Mouse (Mus musculus): Measurements from ENCODE around the gene Uty.

Gene Uty

DNA sequence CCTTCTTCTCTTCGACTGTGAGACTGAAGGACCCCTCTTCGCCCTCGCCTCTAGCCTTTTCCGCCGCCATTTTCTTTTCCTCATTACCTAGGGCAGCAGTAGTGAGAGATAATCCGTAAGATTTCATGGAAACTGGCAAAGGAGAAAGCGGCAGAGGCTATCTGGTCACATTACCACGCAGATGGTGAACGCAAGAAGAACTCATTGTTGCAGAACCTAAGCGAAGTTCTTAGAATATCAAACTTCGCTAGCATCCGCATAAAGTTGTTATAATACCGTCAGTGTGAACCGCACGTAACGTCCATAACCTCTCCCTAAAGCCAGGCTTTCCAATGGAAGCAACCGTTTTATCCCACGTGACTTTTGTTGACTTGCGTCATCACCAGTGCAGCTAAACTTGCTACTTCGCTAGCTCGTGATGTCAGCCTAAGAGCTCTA, at the start of gene Uty:
Uty (minus strand) TSS at position 334 of the 438 bp plus-strand sequence.
- DNase-seq (ENCODE audit: inconsistent age in 2 of 2, low spot score in 1 of 2) = peak in 1 of 2 experiments; percentile 78

DNA sequence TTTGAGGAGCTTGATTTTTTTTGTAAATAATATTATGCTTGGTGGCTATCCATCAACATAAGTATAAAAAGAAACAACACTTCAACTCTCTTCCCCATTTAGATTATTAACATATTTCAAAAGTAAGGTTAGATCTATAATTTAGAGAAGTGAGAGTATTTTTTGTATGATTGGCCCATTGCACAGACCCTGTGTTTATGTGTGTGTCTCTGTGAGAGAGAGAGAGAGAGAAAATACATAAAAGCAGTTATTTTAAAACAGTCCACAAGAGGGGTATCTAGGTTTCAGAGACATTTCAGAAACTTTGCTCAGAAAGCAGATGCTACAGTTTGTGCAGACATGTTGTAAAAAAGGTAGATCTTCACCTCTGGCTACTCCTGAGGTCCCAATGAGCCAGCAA, 48.1 kb upstream of the Uty start:
- DNase-seq (ENCODE audit: inconsistent age in 2 of 2, low spot score in 1 of 2) = no peak

DNA sequence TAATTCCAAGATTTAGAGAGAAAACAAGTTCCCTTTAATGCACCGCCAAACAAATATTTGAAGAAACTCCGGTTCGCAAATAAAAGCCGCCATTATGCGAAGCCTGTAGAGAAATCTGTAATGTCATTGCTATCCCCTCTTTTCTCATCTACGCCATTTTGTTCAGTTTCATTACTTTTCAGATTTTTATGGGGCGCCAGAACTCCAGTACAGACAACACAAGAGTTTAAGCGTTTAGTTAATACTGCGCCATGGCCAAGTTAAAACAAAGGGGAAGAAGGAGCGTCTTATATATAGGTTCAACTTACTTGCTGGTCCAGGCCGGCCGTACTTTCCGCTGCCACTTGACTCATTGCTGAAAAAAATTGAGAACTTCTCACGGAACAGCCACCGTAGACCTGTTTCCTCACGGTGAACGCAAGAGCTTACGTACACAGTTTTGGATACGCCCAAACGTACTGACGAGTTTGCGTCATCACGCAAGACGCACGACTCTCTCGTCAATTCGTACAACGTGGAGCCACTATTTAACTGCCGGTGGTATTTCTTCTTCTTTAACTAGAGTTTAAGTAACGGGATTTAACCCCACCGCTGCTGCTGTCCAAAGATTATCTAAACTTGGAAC, 40.7 kb upstream of the Uty start, which contains the start of gene Ddx3y:
Ddx3y (minus strand) TSS at position 459 of the 625 bp plus-strand sequence.
- peak in 1 of 2 experiments; percentile 83 for DNase-seq (ENCODE audit: inconsistent age in 2 of 2, low spot score in 1 of 2)

DNA sequence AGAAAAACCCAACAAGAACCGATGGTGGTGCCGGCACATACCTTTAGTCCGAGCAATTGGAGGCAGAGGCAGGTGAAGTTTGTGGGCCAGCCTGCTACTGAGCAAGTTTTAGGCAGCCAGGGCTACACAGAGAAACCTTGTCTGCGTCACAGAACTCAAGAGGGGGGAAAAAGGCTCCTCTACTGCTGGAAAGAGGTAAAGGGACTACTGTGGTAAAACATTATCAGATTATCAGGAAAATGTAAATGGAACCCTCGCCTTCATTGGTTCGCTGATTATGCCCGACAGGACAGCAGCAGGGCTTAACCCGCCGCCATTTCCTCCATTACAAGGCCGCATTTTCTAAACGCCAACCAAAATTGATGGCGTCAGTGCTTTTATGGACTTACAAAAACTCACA, 40.2 kb upstream of the Uty start:
- peak in 1 of 2 experiments; percentile 27 for DNase-seq (ENCODE audit: inconsistent age in 2 of 2, low spot score in 1 of 2)

DNA sequence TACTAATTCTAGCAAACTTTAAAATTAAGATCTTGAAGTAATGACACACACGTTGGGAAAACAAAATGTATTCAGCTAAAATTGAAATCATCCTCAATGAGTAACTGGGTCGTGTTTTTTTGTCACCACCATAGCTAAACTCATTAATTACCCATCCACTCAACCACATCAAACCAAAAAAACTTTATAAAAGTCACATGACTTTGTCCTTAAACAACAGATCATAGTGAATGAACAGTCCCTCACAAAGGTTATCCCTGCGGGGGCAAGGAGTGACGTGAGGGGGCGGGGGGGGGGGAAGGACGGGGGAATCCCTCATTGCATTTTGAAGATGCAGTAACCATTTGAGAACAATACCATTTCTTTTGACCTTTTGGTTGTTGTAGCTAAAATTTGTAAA, 558 bp upstream of the Uty start:
- DNase-seq (ENCODE audit: inconsistent age in 2 of 2, low spot score in 1 of 2) = no peak

DNA sequence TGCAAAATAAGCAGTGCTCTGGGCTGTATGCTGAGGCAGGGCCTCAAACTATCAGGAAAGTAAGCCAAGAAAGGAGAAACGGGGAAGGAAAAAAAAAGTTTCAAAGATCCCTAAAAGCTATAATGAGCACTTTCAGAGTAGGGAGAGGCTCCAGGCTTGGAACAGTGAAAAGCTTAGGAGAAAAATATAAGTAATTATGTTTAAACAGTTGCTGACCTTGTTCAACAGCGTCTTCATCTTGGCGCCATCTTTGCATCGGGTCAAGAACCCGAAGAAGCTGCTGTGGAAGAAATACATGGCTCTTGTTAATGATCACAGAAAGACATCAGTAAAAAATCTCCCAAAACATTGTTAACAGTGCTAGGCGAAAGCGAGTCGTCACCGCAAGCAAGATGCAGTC, 619 bp downstream of the Uty start:
- peak in 1 of 2 experiments; percentile 3 for DNase-seq (ENCODE audit: inconsistent age in 2 of 2, low spot score in 1 of 2)

DNA sequence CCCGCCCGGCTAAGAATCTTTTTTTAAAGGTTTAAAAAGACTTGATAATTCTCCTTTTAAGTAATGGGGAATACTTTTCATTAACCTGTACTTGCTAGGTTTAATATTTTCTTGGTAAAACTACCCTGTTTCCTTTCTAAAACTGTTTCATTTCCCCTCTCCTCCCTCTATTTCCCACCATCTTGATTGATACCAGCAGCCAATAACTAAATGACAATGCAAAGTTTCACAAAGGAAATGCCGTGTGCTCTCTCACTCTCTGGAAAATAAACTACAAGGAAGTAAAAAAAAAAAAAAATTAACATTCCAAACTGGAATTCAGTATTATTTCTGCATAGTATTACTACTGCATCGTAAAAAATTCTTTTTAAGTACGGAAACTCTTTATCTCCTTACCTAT, 1.1 kb downstream of the Uty start:
- DNase-seq (ENCODE audit: inconsistent age in 2 of 2, low spot score in 1 of 2) = no peak

DNA sequence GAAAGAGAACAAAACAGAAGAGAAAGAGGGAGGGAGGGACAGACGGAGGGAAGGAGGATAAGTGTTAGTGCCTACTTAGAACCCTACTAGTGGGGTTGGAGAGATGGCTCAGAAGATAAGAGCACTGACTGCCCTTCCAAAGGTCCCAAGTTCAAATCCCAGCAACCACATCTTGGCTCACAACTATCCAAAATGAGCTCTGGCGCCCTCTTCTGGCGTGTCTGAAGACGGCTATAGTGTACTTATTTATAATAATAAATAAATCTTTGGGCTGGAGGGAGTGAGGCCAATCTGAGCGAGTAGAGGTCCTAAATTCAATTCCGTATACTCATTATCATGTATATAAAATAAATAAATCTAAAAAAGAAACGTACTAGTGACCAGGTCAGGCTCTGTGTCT, 25.6 kb downstream of the Uty start:
- no peak for DNase-seq (ENCODE audit: inconsistent age in 2 of 2, low spot score in 1 of 2)

DNA sequence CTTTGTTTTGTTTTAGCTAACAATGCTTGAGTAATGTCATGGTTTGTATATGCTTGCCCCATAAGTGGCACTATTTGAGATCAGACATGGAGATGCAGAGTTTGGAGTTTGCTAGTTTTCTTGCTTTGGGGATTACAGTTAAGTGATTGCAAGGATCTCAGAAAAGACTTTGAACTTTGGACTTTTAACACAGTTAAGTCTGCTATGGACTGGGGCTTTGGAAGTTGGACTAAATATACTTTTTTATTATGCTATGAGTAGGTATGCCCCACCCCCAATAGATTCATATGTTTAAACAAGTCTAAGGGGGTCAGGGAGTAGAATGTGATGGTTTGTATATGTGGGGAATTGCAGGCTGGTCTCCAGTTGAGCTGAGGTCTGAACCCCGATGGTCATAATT, 67.1 kb downstream of the Uty start:
- no peak for DNase-seq (ENCODE audit: inconsistent age in 2 of 2, low spot score in 1 of 2)

DNA sequence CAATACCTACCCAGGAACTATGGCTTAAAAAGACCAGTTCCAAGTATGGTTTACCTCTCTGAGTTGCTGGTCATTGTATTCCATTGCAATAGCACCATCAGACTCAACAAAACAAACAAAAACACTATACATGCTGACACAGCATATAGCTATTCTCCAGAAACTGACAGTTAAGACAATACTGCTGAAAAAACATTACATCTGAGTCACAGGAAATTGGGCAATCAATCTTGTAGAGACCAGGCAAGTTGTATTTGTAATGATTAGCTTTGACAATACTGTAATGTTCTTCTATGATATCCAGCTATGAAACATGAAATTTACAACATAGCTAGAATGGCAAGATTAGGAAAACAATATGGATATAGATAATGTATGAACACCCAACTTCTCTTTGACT, 82.5 kb downstream of the Uty start:
- no peak for DNase-seq (ENCODE audit: inconsistent age in 2 of 2, low spot score in 1 of 2)

DNA sequence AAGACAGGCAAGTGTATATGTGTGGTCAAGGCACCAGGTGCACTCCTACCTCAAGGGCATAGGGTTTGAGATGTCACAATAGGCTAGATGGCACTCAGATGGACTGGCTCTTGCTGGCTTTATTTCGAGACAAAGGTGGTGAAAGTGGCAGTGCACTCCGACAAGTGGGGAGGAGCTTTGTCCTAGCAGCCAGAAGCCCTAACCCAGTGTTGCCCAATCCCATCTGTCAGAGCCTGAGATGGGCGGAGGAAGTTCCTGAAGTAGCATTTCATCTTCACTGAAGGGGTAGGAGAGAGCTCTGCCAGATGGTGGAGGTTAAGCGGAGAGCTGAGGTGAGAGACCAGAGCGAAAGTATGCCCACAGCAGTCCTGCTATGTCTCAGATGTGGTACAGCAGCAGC, 129.4 kb downstream of the Uty start:
- no peak for DNase-seq (ENCODE audit: inconsistent age in 2 of 2, low spot score in 1 of 2)

DNA sequence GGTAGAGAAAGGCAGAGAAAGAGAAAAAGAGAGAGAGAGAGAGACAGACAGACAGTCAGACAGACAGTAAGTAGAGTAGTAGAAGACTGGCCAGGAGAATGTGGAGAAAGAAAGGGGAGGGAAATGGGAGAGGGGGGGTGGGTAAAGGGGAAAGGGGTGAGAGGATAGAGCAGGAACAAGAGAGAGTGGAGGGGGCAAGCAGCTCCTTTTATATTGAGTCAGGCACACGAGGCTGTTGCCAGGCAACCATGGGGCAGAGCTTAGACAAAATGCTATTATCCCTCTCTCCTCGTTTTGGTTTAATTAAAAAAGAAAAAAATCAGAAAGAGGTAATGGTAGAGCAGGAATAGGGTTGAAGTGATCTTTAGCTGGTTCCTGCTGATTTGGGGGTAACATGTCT, 131.5 kb downstream of the Uty start:
- DNase-seq (ENCODE audit: inconsistent age in 2 of 2, low spot score in 1 of 2) = no peak

Data from adrenal gland, adult (tissue).